Mouse (Mus musculus) lung, adult 2 months (tissue): Measurements from ENCODE around the gene Nup153.

Experiments used
- CTCF ChIP-seq: fragments of 200-500 bp; IDR thresholded peaks from 2 replicates; pipeline ENCODE4 v1.5.1; 2011; ENCODE audit warnings: mild to moderate bottlenecking, low read length, control low read depth; ENCODE audit not compliant: insufficient read depth
- POLR2A ChIP-seq: fragments of 200-500 bp; IDR thresholded peaks from 2 replicates; pipeline ENCODE4 v1.6.1; 2011; ENCODE audit warnings: low read depth, mild to moderate bottlenecking, control low read depth, low read length, borderline replicate concordance; ENCODE audit errors: extremely low read depth

DNA sequence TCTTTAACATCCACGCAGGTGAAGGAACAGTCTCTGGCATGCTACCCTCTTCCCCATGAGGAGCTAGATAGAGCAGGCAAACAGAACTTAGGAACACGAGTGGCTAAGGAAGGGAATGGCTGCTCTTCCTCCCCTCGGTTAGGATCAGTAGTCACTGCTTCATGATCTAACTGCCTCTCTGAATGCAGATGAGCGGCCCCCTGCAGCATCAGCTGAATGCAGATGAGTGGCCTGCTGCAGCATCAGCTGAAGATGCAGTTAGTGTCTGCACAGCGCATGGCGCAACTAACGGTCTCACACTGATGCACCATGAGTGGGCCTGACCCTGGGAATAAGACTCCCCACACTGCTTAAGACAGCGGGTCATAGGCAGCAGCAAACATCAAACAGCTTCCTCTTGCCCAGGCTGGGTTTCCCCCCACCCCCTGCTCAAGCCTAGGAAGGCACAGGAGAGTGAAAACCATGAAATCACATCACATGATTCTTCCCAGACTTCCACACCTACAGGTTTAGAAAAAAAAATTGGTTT lies 31.6 kb upstream of the Nup153 start:
- TF ChIP-seq CTCF (no peak), POLR2A (no peak)
